Mouse (Mus musculus) B cell, adult 67 days (primary cell): ENCODE results near the gene Erich6. TPM values are rescaled to one million over a fixed set of nuclear protein-coding genes. Genes with fewer than 3 reads are reported as not detected.

Experiments
- total RNA-seq, 2 experiments: library from RNA; stranded (reverse); gene quantifications; 4 replicates each; pipeline ENCODE4 v1.2.4; 2023

Erich6 gene
- not detected for total RNA-seq

DNA sequence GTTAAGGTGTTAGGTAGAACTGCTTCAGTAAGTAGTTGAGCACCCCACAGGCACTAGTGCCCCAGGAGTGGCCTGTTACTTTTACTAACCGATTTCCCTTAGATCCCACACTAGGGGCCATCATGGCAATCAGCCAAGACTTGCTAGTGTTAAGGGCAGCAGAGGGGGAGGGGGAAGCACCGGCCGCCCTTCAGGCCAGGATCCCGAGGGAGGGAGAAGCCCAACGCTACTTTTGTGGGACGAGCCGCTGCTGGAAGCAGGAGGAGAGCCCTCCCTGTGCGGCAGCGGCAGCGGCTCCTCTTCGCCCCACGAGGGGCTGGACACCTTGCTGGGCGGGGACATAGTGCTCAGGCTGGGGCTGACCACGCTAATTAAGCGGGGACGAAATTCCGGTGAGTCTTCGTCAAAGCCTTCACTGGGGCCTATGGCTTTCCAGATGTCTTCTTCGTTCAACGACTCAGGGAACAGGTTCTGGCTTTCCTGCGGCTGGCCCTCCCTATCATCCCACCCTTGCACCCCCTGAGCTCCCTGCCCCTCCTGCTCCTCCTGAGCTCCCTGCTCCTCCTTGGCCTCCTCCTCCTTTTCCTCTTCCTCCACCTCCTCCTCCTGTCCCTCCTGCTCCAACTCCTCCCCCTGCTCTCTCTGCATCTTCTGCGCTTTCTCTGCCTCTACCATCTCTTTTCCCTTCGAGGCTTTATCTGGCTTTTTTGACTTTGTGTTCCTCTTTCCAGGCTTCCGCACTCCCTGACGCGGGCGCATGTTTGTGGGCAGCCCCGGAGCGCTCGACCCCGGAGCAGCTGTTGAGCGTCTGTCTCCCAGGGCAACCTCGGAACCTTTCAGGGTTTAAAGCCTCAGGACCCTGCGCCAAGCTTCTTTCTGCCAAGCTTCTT is at the start of gene Erich6:
TSS of gene Erich6 (minus strand) at position 802 of the 890 bp plus-strand sequence.

DNA sequence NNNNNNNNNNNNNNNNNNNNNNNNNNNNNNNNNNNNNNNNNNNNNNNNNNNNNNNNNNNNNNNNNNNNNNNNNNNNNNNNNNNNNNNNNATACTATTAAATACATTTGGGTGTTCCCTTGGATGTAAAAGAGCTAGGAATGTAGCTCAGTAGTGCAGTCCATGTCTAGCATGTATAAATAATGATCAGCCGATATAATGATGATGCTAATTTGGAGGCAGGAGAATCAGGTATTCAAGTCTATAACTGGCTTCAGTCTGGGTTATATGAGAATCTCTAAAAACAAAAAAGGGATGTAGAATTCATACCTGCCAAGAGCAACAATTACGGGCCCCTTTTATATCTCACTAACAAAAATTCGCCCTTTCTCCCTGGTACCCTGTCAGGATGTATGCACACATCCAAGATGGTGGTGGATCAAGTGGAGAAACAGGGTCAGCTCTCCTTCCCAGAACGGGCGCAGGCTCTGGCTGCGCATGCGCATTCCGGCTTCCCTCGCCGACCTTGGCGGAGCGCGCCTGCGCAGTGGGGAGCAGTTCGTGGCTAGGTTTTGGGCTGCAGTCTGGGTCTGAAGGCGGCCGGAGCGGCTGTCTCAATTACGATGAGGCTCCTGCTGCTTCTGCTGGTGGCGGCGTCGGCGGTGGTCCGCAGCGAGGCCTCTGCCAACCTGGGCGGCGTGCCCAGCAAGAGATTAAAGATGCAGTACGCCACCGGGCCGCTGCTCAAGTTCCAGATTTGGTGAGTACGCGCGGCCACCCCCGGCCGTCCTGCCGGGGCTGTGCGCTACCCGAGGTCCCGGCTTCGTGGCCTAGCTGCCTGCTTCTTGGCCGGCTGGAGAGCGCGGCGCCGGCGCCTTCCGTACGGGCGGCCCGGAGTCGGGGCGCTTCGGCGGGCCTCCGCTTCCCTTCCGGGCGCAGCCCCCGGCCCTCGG is 60.6 kb downstream of the Erich6 start, which contains the start of gene Selenot:
TSS of gene Selenot (plus strand) at position 500 of the 930 bp plus-strand sequence.

Other genes with a start within 250 kb of the Erich6 start
- gene Tsc22d2, start 222.5 kb downstream of the Erich6 start, total RNA-seq: 10 to 100 TPM; 73.4 to 77.9 TPM
- gene Eif2a, start 111.4 kb downstream of the Erich6 start, total RNA-seq: 10 to 100 TPM; 58.4 to 61.1 TPM
- 100 to 1,000 TPM; 295 to 311 TPM for gene Serp1, start 111.3 kb downstream of the Erich6 start, total RNA-seq
- gene Selenot, start 60.6 kb downstream of the Erich6 start, total RNA-seq: 100 to 1,000 TPM; 134 to 136 TPM
- gene Siah2, start 55.2 kb upstream of the Erich6 start, total RNA-seq: 100 to 1,000 TPM in 1 of 2 experiments, 10 to 100 TPM in 1; 95.0 to 116 TPM
- gene Mindy4b-ps, start 185.1 kb upstream of the Erich6 start, total RNA-seq: not detected
- gene Clrn1, start 248.1 kb upstream of the Erich6 start, total RNA-seq: not detected